Comparison of ENCODE assay signal across 8 mouse cellular contexts in genomic region chr10:68104481-68104880, GRCm38 (mm10).
DNase-seq lines count a peak whose midpoint lies in the region; ATAC-seq and TF ChIP-seq lines count a peak whose summit lies in the region.

No protein-coding gene starts in this region.

- no peak for TF ChIP-seq EP300 in lung, postnatal 0 days (IDR thresholded peaks at IDR 0.05)

- DNase-seq in embryo, embryonic 10 days (ENCODE audit: low spot score): peak; percentile 29
- DNase-seq in embryo, embryonic 9.5 days (ENCODE audit: extremely low spot score): no peak
- peak; percentile 34 for DNase-seq in CD4-positive helper T cell, adult 2 months (ENCODE audit: low read depth, low spot score)
- DNase-seq in lung, postnatal 0 days (ENCODE audit: low spot score): peak; percentile 85
- no peak for DNase-seq in urinary bladder, postnatal 36 days (ENCODE audit: low spot score in 2 of 2)
- DNase-seq in gastrocnemius, postnatal 14 days: no peak

- 9% methylated on average over 2 of the region's 2 CpGs for whole genome bisulfite sequencing in heart, embryonic 11.5 days (ENCODE audit: insufficient replicate concordance)
- WGBS in lung, postnatal 0 days: 0% methylated on average over 1 of the region's 2 CpGs

- no peak for TF ChIP-seq CTCF in lung, postnatal 0 days (IDR thresholded peaks at IDR 0.05)

- no peaks in the 10 kb centered on the region for H3K27me3 ChIP-seq in heart, embryonic 11.5 days (ENCODE audit: control insufficient read depth, insufficient read depth, low read length)
- no peaks in the 10 kb centered on the region for H3K27me3 ChIP-seq in lung, postnatal 0 days (replicated peaks; ENCODE audit: insufficient read depth, low read length)

- peaks cover 19% of the 10 kb centered on the region for H3K4me1 ChIP-seq in heart, embryonic 11.5 days (ENCODE audit: control insufficient read depth, insufficient read depth, low read length)
- peaks cover 11% of the 10 kb centered on the region for H3K4me1 ChIP-seq in lung, postnatal 0 days (ENCODE audit: insufficient read depth, low read depth, low read length)

- no peaks in the 10 kb centered on the region for H3K9me3 ChIP-seq in heart, embryonic 11.5 days (replicated peaks; ENCODE audit: control insufficient read depth, low read length)
- H3K9me3 ChIP-seq in lung, postnatal 0 days (ENCODE audit: low read length): no peaks in the 10 kb centered on the region

- no peaks in the 10 kb centered on the region for H3K36me3 ChIP-seq in heart, embryonic 11.5 days (ENCODE audit: control insufficient read depth, insufficient read depth, low read length)
- H3K36me3 ChIP-seq in lung, postnatal 0 days (ENCODE audit: insufficient read depth, low read length): peaks cover 33% of the 10 kb centered on the region

- intact Hi-C loops in gastrocnemius, postnatal 14 days (cut with DNase I; ENCODE audit: low total_unique reads): no loop called here

- peak overlapping the region; percentile 79 for H3K27ac ChIP-seq in heart, embryonic 11.5 days (ENCODE audit: low read depth, low read length)
- peak overlapping the region; percentile 84 for H3K27ac ChIP-seq in lung, postnatal 0 days (ENCODE audit: low read length)

- H3K4me2 ChIP-seq in heart, embryonic 11.5 days: no peak overlapping the region
- H3K4me2 ChIP-seq in lung, postnatal 0 days (replicated peaks; ENCODE audit: low read depth, low read length): no peak overlapping the region; the same call in 1 of the 2 replicates

- no peak overlapping the region for H3K4me3 ChIP-seq in heart, embryonic 11.5 days (ENCODE audit: low read depth, low read length)
- H3K4me3 ChIP-seq in lung, postnatal 0 days (ENCODE audit: low read depth, low read length): no peak overlapping the region

- ATAC-seq in heart, embryonic 11.5 days (replicated peaks; ENCODE audit: insufficient number of reproducible peaks, low FRiP score, low TSS enrichment): no peak
- ATAC-seq in lung, postnatal 0 days: peak; percentile 61
- no peak for ATAC-seq in monocyte, adult 5-6 weeks (replicated peaks; ENCODE audit: insufficient number of reproducible peaks, low FRiP score, low TSS enrichment, poor library complexity, severe bottlenecking)

- 0 out of 2 replicates have a peak overlapping the region, but pooled peaks have one; percentile 10 for H3K9ac ChIP-seq in heart, embryonic 11.5 days (ENCODE audit: low read depth, low read length)
- H3K9ac ChIP-seq in lung, postnatal 0 days (replicated peaks; ENCODE audit: low read depth): no peak overlapping the region

Comparison
In these comparisons a context has a peak if more than half of its experiments do, and no peak if none do; other contexts are left out.
1. DNase-seq: peak in embryo, embryonic 10 days (single experiment), CD4-positive helper T cell, adult 2 months (single experiment) and lung, postnatal 0 days (single experiment); none in embryo, embryonic 9.5 days (single experiment), urinary bladder, postnatal 36 days (0 of 2) and gastrocnemius, postnatal 14 days (single experiment).